Mouse (Mus musculus) left cerebral cortex, adult 2 months (tissue): ENCODE measurements around the gene Prom1. TPM values are rescaled to one million over a fixed set of nuclear protein-coding genes. Genes with fewer than 3 reads are reported as not detected.

ENCODE experiments used
- DNase-seq, 2 experiments: peaks; one replicate each; pipeline ENCODE4 v3.0.0; 2021 to 2022; ENCODE audit warnings: low spot score in 2 of 2, mixed read lengths in 1 of 2; ENCODE audit errors: extremely low spot score in 1 of 2
- H3K27ac ChIP-seq: fragments of 200-600 bp; 2 replicates; pipeline ENCODE4 v1.8.1; 2022
- H3K4me3 ChIP-seq: fragments of 200-600 bp; 2 replicates; pipeline ENCODE4 v1.8.1; 2022
- CTCF ChIP-seq: fragments of 200-600 bp; IDR thresholded peaks from 2 replicates; pipeline ENCODE4 v1.8.1; 2022; ENCODE audit warnings: antibody characterized with exemption, mild to moderate bottlenecking, moderate library complexity
- intact Hi-C: fragments of 180-260 bp; cut with DNase I; formaldehyde crosslinking; loops from one replicate; pipeline ENCODE4 v1.15.1; 2025
- total RNA-seq, 2 experiments: library from RNA; stranded (reverse); gene quantifications; 2 replicates each; pipeline ENCODE4 v1.2.3; 2021

Prom1 gene
- total RNA-seq, 2 experiments from 2014 or later: 12.3 to 17.7 TPM

- intact Hi-C loops: no loop called here
- DNase-seq: no peak
- no peak for TF ChIP-seq CTCF
- H3K4me3 ChIP-seq: no peak overlapping the region
- no peak overlapping the region for H3K27ac ChIP-seq
Observed at GRCm38 (mm10) chr5:43996162-43996561, 105.7 kb downstream of the Prom1 start.

- Histone ChIP-seq H3K27ac (no peak overlapping the region), H3K4me3 (no peak overlapping the region)
- intact Hi-C loops: loop anchor here (5.0 kb wide), 1 partner anchor 153 kb away; no protein-coding TSS in a partner anchor
- no peak for TF ChIP-seq CTCF
- no peak for DNase-seq
Observed at GRCm38 (mm10) chr5:43994981-43995380, 106.9 kb downstream of the Prom1 start.

DNA sequence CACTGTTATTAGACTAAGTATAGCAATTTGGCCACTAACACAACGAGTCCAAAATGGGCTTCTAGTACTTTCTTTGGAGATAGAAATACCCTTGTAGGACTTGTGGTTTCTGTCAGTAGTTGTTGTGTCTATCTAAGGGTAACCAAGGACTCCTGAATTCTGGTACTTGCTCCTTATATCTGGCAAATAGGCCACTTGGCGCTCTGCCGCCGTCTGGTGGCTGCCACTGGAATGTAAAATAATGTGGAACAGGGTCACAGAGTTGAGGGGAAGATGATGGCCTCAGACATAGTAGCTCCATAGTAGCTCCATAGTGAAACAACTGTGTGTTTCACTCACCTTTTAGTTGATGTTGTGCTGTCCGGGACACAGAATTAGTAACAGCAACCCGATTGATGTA is 111.5 kb downstream of the Prom1 start:
- DNase-seq: peak; percentile 17 to 35
- no peak overlapping the region for H3K4me3 ChIP-seq
- H3K27ac ChIP-seq: no peak overlapping the region
- intact Hi-C loops: loop anchor here (1.0 to 5.0 kb wide), 3 partner anchors 66 to 148 kb away; no protein-coding TSS in a partner anchor
- peak; percentile 72 for TF ChIP-seq CTCF

GRCm38 (mm10) chr5:43989017-43989416 is 112.8 kb downstream of the Prom1 start:
- Histone ChIP-seq H3K4me3 (no peak overlapping the region), H3K27ac (no peak overlapping the region)
- DNase-seq: no peak
- TF ChIP-seq CTCF: peak; percentile 2
- intact Hi-C loops: no loop called here

DNA sequence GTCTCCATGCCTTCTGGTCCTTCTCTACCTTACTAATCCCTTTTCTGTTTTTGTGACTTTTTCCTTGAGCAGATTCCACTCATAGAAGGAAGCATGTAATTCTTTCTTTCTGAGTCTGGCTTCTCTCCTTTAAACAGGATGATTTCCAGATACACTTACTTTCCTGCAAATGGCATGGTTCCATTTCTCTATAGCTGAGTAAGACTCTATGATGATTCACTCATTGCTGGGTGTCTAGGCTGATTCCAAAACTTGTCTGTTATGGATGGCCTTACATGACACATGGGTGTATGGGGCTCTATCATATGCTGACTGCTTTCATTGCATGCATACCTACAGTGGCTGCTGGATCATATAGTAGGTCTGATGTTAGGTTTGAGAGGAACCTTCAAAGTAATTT is 115.6 kb downstream of the Prom1 start:
- no peak for TF ChIP-seq CTCF
- H3K27ac ChIP-seq: no peak overlapping the region
- intact Hi-C loops: no loop called here
- H3K4me3 ChIP-seq: no peak overlapping the region
- DNase-seq: no peak

GRCm38 (mm10) chr5:43982896-43983295 is 118.9 kb downstream of the Prom1 start:
- DNase-seq: no peak
- Histone ChIP-seq H3K27ac (no peak overlapping the region), H3K4me3 (no peak overlapping the region)
- TF ChIP-seq CTCF: no peak
- intact Hi-C loops: no loop called here

GRCm38 (mm10) chr5:43981620-43982019 is 120.2 kb downstream of the Prom1 start, which contains the start of gene Fgfbp1:
TSS of gene Fgfbp1 (minus strand) at chr5:43981779.
- no peak for DNase-seq
- intact Hi-C loops: no loop called here
- no peak for TF ChIP-seq CTCF
- no peak within 1 kb of the TSS for H3K4me3 ChIP-seq
- H3K27ac ChIP-seq: no peak within 1 kb of the TSS

GRCm38 (mm10) chr5:43980397-43980796 is 121.4 kb downstream of the Prom1 start:
- TF ChIP-seq CTCF: no peak
- intact Hi-C loops: no loop called here
- Histone ChIP-seq H3K27ac (no peak overlapping the region), H3K4me3 (no peak overlapping the region)
- DNase-seq: no peak

- Histone ChIP-seq H3K27ac (no peak overlapping the region), H3K4me3 (no peak overlapping the region)
- DNase-seq: no peak
- TF ChIP-seq CTCF: no peak
- intact Hi-C loops: no loop called here
Observed at GRCm38 (mm10) chr5:43976821-43977561, 124.8 kb downstream of the Prom1 start.

GRCm38 (mm10) chr5:43974166-43974565 is 127.7 kb downstream of the Prom1 start:
- DNase-seq: no peak
- Histone ChIP-seq H3K27ac (no peak overlapping the region), H3K4me3 (no peak overlapping the region)
- intact Hi-C loops: no loop called here
- no peak for TF ChIP-seq CTCF

DNA sequence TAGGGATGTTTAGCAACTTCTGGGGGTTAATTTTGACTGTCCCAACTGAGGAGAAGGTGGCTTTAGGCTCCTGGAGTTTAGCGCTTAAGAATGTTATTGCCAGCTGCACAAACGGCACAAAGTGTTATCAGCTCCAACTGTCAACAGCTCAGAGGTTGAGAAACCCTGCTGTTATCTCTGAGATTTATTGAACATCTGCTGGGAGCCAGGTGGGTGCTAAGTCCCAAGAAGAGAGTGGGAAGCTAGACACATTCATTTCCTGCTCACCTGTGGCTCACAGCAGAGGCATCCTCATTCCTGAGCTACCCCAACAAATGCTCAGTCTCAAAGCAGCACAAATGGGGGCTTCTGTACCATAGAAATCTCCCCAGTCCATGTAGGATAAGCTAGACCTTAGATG is 130.7 kb downstream of the Prom1 start:
- H3K27ac ChIP-seq: no peak overlapping the region
- no peak for DNase-seq
- TF ChIP-seq CTCF: no peak
- intact Hi-C loops: no loop called here
- no peak overlapping the region for H3K4me3 ChIP-seq

DNA sequence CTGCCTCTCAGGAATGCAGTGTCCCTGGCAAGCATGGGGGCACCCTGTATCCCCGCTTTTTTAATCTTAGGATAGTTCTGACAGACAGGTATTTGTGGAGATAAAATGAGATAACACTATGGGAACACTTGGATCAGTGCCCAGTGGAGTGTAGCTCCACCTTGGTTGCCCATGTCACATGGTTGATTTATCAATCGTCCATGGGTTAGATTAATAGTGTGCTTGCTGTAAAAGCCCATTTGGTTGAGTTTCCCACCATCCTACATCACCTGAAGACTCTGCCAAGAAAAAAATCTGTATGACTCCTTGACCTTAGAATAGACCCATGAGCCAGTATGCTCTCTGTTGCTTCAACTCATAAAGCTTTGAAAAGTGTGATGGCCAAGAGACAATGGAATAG is 131.3 kb downstream of the Prom1 start:
- DNase-seq: no peak
- H3K4me3 ChIP-seq: no peak overlapping the region
- H3K27ac ChIP-seq: no peak overlapping the region
- no peak for TF ChIP-seq CTCF
- intact Hi-C loops: no loop called here

DNA sequence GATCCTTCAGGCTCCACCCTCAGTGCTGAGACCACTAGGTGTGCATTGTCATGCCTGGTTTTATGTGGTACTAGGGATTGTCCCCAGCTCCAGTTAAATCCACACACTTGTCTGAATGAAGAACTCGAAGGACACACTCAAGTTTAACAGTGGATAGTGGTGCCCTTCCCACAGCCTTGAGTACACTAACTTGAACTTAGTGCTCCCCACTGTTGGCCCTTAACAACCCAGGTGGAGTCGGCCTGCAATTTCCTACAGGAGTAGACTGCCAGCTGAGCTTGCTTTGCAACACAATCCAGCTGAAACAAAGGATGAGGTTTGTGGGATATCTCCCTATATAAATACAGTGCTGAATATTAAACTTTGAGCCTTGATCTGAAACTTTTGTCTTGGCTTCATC is 133.2 kb downstream of the Prom1 start:
- intact Hi-C loops: no loop called here
- DNase-seq: no peak
- Histone ChIP-seq H3K27ac (no peak overlapping the region), H3K4me3 (no peak overlapping the region)
- TF ChIP-seq CTCF: no peak
